Mouse (Mus musculus) 3134 (cell line): Measurements from ENCODE around the gene Tmem206.
A peak's percentile ranks its signal among the peaks of the same experiment; 100 is the strongest.

ENCODE experiments used
- DNase-seq: peaks from one replicate; pipeline ENCODE4 v3.0.0-alpha.2; 2011; ENCODE audit warnings: low spot score; ENCODE audit not compliant: insufficient read length; ENCODE audit errors: extremely low read depth

The Tmem206 gene

DNA sequence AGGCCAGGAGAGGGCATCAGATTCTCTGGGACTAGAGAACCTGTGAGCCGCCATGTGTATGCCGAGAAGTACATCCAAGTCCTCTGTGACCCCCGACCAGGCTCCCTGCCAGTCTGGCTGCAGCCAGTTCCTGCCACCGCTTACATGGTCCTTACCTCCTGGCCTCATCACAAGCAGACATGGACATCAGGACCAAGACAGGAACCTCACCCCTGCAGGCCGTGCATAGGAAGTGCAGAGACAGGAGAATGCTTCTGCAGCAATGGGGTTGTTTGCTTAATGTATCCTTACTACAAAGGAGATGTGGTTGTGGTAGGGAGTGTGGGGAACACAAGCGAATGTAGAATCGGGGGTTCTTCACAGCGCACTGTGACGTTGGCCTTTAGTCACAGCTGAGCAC is 19.4 kb upstream of the Tmem206 start:
- no peak for DNase-seq

DNA sequence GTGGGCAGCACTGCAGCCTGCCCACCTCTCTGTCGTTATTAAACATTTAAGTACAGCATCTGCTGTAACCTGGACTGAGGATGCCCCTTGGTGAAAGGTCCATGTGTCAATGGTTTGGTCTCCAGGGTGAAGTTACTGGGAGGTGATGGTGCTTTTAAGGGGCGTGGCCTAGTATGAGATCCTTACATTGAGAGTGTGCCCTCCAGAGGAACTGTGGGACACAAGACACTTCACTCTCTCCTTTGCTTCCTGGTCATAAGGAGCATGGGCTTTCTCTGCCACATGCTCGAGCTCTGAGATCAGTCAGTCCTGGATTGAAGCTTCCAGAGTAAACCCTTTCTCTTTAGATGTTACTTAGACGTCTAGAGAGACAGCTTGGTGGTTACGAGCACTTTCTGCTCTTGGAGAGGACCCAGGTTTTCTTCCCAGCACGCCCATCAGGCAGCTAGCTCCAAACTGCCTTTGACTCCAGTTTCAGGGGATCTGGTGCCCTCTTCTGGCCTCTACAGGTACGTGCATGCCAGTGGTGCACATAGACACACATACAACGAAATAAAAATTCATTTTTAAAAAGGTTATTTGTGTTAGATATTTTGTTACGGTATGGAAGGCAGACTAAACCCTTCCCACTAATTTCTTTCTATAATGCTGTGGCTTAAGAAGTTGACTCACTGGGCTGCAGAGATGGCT is 17.8 kb upstream of the Tmem206 start:
- DNase-seq: no peak

- no peak for DNase-seq
Measured at GRCm38 (mm10) chr1:191311296-191311898, 14.3 kb upstream of the Tmem206 start.

- DNase-seq: peak; percentile 88
Measured at GRCm38 (mm10) chr1:191312513-191312941, 13.2 kb upstream of the Tmem206 start.

- DNase-seq: no peak
Measured at GRCm38 (mm10) chr1:191313158-191313557, 12.6 kb upstream of the Tmem206 start.

GRCm38 (mm10) chr1:191313926-191314325 is 11.8 kb upstream of the Tmem206 start:
- DNase-seq: peak; percentile 25

GRCm38 (mm10) chr1:191316818-191317217 is 8.9 kb upstream of the Tmem206 start:
- DNase-seq: no peak

DNA sequence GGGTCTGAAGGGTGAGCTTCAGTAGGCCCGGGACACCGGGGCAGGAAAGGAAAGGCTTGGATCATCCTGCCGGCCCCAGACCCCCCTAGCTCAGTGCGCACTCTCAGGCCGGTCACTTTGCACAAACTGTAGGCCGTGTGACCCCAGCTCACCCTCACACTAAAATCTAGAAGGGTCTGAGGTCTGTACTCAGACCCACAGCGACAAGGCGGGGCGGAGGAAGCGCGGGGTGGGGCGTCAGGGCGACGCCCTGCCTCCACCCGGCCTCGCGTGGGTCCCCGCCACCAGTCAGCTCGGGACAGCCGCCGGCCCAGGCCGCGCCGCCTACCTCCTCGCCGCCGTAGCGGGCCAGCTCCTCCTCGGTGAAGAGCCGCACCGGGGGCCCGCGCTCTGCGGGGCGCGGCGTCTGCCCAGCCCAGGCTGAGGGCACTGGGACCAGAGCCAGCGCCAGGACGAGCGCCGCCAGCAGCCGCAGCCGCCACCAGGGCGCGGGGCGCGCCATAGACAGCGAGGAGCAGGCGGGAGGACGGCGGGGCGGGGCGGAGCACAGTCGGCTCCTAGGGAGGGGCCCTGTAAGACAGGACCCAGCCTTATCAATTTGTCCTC is 8.0 kb upstream of the Tmem206 start, which contains the start of gene Nenf:
TSS of gene Nenf (minus strand) at position 604 of the 606 bp plus-strand sequence.
- DNase-seq: peak; percentile 88

DNA sequence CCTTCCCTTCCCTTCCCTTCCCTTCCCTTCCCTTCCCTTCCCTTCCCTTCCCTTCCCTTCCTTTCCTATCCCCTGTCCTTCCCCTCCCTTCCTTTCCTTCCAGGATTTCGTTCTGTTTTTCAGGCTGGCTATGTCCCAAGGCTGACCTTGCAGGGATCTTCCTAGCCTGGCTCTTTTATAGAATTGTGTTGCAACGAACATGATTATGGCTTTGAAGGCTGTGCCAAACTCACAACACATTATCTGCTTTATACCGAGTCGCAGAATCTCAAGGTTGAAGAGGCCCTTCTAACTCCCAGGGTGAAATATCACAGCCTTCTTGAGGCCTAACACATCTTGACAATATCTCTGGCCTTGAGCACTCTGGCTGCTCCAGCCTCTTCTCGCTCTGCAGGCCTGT is 7.0 kb upstream of the Tmem206 start:
- DNase-seq: no peak

GRCm38 (mm10) chr1:191323381-191323780 is 2.3 kb upstream of the Tmem206 start:
- DNase-seq: no peak

GRCm38 (mm10) chr1:191324733-191325590 is 750 bp upstream of the Tmem206 start:
- no peak for DNase-seq

- no peak for DNase-seq
Measured at GRCm38 (mm10) chr1:191326233-191326882, 646 bp downstream of the Tmem206 start.

- no peak for DNase-seq
Measured at GRCm38 (mm10) chr1:191327258-191327657, 1.5 kb downstream of the Tmem206 start.

- no peak for DNase-seq
Measured at GRCm38 (mm10) chr1:191328019-191328441, 2.3 kb downstream of the Tmem206 start.

DNA sequence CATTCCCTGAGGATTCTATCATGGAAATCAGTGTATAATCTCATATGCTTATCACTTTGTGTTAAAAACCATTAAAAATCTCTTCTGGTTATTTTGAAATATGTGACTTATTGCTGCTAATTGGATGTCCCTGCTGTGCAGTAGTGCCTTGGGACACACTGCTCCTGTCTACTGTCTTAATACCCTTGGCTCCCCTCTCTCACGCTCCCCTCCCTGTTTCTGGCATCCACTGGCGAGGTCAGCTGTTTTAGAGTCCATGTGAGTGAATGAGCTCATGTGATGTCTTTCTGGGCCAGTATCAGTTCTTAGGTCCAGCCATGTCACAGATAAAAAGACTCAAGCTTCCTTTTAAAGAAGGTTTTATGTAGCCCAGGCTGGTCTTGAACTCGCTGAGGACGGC is 4.6 kb downstream of the Tmem206 start:
- DNase-seq: no peak

GRCm38 (mm10) chr1:191334500-191334899 is 8.8 kb downstream of the Tmem206 start:
- no peak for DNase-seq

DNA sequence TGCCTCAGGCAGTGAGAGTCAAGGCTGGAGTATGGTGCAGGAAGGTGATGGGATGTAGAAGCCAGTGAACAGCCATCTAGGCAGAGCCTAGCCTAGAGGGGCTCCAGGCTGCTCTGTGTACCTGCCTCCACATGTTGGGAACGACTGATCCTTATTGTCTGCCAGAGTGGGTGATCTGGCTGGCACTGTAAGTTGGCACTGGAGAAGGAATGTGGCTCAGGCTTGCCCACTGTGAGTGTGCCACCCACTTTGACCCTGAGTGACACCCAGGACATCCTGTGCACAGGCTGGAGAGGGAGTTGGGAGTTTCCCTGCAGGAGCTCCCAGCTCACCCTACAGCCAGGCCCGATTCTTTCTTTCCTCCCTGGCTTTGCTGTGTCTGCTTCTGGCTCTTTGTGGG is 14.2 kb downstream of the Tmem206 start:
- DNase-seq: no peak

GRCm38 (mm10) chr1:191340530-191340929 is 14.8 kb downstream of the Tmem206 start:
- no peak for DNase-seq

GRCm38 (mm10) chr1:191347602-191348001 is 21.9 kb downstream of the Tmem206 start:
- no peak for DNase-seq

- no peak for DNase-seq
Measured at GRCm38 (mm10) chr1:191348592-191348991, 22.9 kb downstream of the Tmem206 start.
